Mouse (Mus musculus) heart, embryonic 16.5 days (tissue): ENCODE data around the gene Pde1c. TPM values are rescaled to one million over a fixed set of nuclear protein-coding genes. Genes with fewer than 3 reads are reported as not detected.
A peak's percentile ranks its signal among the peaks of the same experiment; 100 is the strongest.

Experiments used
- ATAC-seq: fragments of 200-750 bp; cut with Nextera tagmentation; replicated peaks from 2 replicates; pipeline ENCODE4 v1.8.0; 2017; ENCODE audit warnings: moderate number of reproducible peaks; ENCODE audit not compliant: insufficient read depth, low FRiP score; ENCODE audit errors: extremely low read depth
- H3K27ac ChIP-seq: fragments of 300-500 bp; sonication (generic); 2 replicates; pipeline ENCODE4 v1.5.1; 2014; ENCODE audit warnings: mild to moderate bottlenecking, low read length, control low read depth, moderate library complexity
- H3K27me3 ChIP-seq: fragments of 300-500 bp; sonication (generic); 2 replicates; pipeline ENCODE4 v1.6.1; 2014; ENCODE audit warnings: low read length, mixed read lengths; ENCODE audit not compliant: control insufficient read depth, insufficient read depth
- H3K36me3 ChIP-seq: fragments of 300-500 bp; sonication (generic); 2 replicates; pipeline ENCODE4 v1.6.1; 2014; ENCODE audit not compliant: control insufficient read depth, insufficient read depth
- H3K4me1 ChIP-seq: fragments of 300-500 bp; sonication (generic); 2 replicates; pipeline ENCODE4 v1.6.1; 2014; ENCODE audit warnings: low read length, mixed read lengths; ENCODE audit not compliant: control insufficient read depth, insufficient read depth
- H3K4me2 ChIP-seq: fragments of 300-500 bp; sonication (generic); 2 replicates; pipeline ENCODE4 v1.6.1; 2014; ENCODE audit warnings: low read depth, mild to moderate bottlenecking, control low read depth, low read length
- H3K4me3 ChIP-seq: fragments of 300-500 bp; sonication (generic); 2 replicates; pipeline ENCODE4 v1.5.1; 2014; ENCODE audit warnings: mild to moderate bottlenecking, control low read depth, low read length
- H3K9ac ChIP-seq: fragments of 300-500 bp; sonication (generic); 2 replicates; pipeline ENCODE4 v1.6.1; 2014; ENCODE audit warnings: low read length, control low read depth
- H3K9me3 ChIP-seq: fragments of 300-500 bp; sonication (generic); replicated peaks from 2 replicates; pipeline ENCODE4 v1.6.1; 2016; ENCODE audit warnings: low read length; ENCODE audit not compliant: control insufficient read depth
- WGBS: fragments of 180-500 bp; shearing (Covaris S2); extraction: QIAGEN DNeasy Blood & Tissue Kit; methylation state at CpG from one replicate; pipeline ENCODE4 v1.1.7; 2014; 5-methylcytosine and 5-hydroxymethylcytosine counted together
- polyA plus RNA-seq: library from polyadenylated mRNA; unstranded; fragments of >200 nt; fragmentation: Nextera tagmentation; extraction: Ambion mirVana; gene quantifications from 2 replicates; pipeline ENCODE4 v1.2.1, GENCODE M21; 2015

Gene Pde1c
- polyA plus RNA-seq, 1 experiment from 2014 or later = 12.7 TPM

DNA sequence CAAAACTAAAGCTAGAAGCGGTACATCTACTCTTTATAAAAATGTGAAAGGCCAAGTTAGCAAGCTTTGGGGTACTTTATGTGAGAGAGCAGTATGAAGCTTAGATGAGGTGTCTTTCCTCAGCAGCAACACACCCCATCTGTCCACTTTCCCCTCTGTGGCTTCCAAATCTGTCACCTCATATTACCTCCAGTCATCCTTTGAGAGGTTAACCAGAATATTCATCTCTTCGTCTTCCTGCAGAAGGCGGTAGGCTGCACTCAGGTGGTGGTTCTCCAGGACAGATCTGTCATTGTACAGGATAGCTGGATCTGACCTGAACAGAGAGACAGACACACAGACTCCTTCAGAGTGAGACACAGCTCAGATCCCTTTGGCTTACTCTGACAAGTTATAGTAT lies 412.1 kb downstream of the Pde1c start:
- Histone ChIP-seq H3K27me3 (no peaks in the 10 kb centered on the region), H3K9me3 (no peaks in the 10 kb centered on the region), H3K9ac (no peak overlapping the region), H3K4me1 (no peaks in the 10 kb centered on the region), H3K27ac (no peak overlapping the region), H3K4me2 (no peak overlapping the region), H3K4me3 (no peak overlapping the region), H3K36me3 (no peaks in the 10 kb centered on the region)
- WGBS = 64% methylated on average over 3 of the region's 3 CpGs
- no peak for ATAC-seq

GRCm38 (mm10) chr6:56130493-56131159 lies 438.3 kb downstream of the Pde1c start:
- no peak; the same call in 1 of the 2 replicates for ATAC-seq
- 35% methylated on average over 3 of the region's 3 CpGs for WGBS
- Histone ChIP-seq H3K27ac (no peak overlapping the region), H3K9ac (no peak overlapping the region), H3K4me1 (no peaks in the 10 kb centered on the region), H3K36me3 (0 out of 2 replicates have a peak, but pooled peaks cover 3% of the 10 kb centered on the region), H3K27me3 (no peaks in the 10 kb centered on the region), H3K9me3 (no peaks in the 10 kb centered on the region), H3K4me3 (no peak overlapping the region), H3K4me2 (no peak overlapping the region)

DNA sequence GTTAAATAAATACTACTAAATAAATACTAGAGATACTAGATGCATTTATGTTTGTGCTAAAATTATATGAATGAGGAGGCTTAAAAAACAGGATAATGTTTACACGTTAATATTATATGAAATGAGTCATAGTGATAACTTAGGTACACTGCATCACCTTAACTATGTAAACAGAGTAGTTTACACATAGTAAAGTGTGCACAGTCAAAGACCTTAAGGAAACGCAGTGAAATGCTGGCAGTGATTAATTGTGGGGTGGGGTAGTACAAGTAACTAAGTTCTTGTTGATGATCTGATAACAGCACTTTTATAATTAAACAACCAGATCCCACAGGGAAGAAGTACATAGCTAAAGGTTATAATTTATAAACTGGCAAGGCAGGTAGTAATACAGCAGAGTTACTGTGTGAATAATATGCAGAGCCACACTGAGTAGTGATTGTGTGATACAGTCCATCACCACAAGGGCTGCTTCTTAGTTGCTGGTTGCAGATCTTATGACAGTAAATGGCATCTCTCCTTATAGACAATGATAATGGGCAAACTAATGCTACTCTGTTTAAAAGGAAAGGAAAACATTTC lies 469.3 kb downstream of the Pde1c start:
- Histone ChIP-seq H3K9me3 (peaks cover 5% of the 10 kb centered on the region), H3K9ac (no peak overlapping the region), H3K4me2 (no peak overlapping the region), H3K36me3 (peaks cover 6% of the 10 kb centered on the region), H3K4me1 (no peaks in the 10 kb centered on the region), H3K27ac (no peak overlapping the region), H3K4me3 (no peak overlapping the region), H3K27me3 (no peaks in the 10 kb centered on the region)
- ATAC-seq = no peak
- WGBS = 67% methylated on average over 2 of the region's 2 CpGs

GRCm38 (mm10) chr6:56098427-56098826 lies 470.5 kb downstream of the Pde1c start:
- Histone ChIP-seq H3K4me3 (no peak overlapping the region), H3K4me2 (no peak overlapping the region), H3K9ac (no peak overlapping the region), H3K36me3 (peaks cover 6% of the 10 kb centered on the region), H3K27ac (no peak overlapping the region), H3K4me1 (no peaks in the 10 kb centered on the region), H3K27me3 (no peaks in the 10 kb centered on the region), H3K9me3 (peaks cover 5% of the 10 kb centered on the region)
- no peak for ATAC-seq
- WGBS = 42% methylated on average over 5 of the region's 5 CpGs

DNA sequence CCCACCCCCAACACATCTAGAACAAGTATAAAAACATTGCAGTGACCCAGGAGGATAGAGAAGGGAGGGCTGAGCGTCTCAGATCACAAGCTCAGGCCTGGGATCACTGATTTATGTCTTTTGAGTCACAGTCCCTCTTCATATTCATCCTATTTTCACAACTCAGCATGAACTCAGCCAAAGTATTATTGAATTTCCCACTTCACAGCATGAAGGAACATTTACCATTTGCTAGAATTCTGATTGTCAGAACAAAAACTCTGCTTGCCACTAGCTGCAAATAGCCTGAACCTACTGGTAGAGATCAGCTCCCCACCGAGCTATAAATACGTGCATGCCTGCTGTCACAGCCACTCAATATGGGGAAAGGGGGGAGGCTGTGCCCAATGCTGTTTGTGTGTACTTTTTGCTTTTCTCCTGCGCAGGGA lies 492.5 kb downstream of the Pde1c start:
- Histone ChIP-seq H3K4me2 (no peak overlapping the region), H3K27ac (no peak overlapping the region; the same call in 1 of the 2 replicates), H3K27me3 (no peaks in the 10 kb centered on the region), H3K9ac (no peak overlapping the region), H3K4me3 (no peak overlapping the region), H3K36me3 (no peaks in the 10 kb centered on the region), H3K4me1 (no peaks in the 10 kb centered on the region), H3K9me3 (no peaks in the 10 kb centered on the region)
- 41% methylated on average over 4 of the region's 4 CpGs for WGBS
- peak; percentile 52; the same call in 1 of the 2 replicates for ATAC-seq

- Histone ChIP-seq H3K4me3 (no peak overlapping the region), H3K4me1 (no peaks in the 10 kb centered on the region), H3K9me3 (no peaks in the 10 kb centered on the region), H3K36me3 (no peaks in the 10 kb centered on the region), H3K4me2 (no peak overlapping the region), H3K27me3 (no peaks in the 10 kb centered on the region), H3K27ac (no peak overlapping the region), H3K9ac (no peak overlapping the region)
- ATAC-seq = no peak
Measured at GRCm38 (mm10) chr6:56068516-56068915, 500.4 kb downstream of the Pde1c start.

GRCm38 (mm10) chr6:56066632-56067282 lies 502.1 kb downstream of the Pde1c start:
- H3K27ac ChIP-seq = no peak overlapping the region
- H3K36me3 ChIP-seq = no peaks in the 10 kb centered on the region
- no peak overlapping the region for H3K4me2 ChIP-seq
- no peak overlapping the region for H3K4me3 ChIP-seq
- H3K9ac ChIP-seq = no peak overlapping the region
- peak; percentile 49; the same call in 1 of the 2 replicates for ATAC-seq
- no peaks in the 10 kb centered on the region for H3K27me3 ChIP-seq
- H3K4me1 ChIP-seq = no peaks in the 10 kb centered on the region
- no peaks in the 10 kb centered on the region for H3K9me3 ChIP-seq
- 37% methylated on average over 5 of the region's 5 CpGs for WGBS

DNA sequence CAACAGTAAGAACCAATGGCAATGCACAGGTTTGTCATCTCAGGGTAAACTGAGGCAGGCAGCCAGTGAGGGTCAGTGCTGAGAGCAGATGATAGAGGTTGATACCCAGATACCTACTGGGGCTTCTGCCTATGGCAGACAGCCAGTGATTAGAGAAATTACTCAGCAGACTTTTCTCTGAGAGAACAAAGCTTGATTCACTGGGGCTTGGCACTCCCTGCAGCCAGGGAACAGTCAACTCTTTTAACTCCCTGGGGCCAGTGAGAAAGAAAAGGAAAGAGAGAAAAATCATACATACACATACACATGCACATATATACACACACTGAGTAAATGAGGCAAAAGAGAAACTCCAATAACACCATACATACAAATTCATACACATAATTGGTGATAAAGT lies 505.2 kb downstream of the Pde1c start:
- H3K4me1 ChIP-seq = no peaks in the 10 kb centered on the region
- H3K4me3 ChIP-seq = no peak overlapping the region
- no peaks in the 10 kb centered on the region for H3K36me3 ChIP-seq
- no peak overlapping the region for H3K9ac ChIP-seq
- no peaks in the 10 kb centered on the region for H3K27me3 ChIP-seq
- H3K4me2 ChIP-seq = no peak overlapping the region
- no peak overlapping the region for H3K27ac ChIP-seq
- ATAC-seq = no peak
- no peaks in the 10 kb centered on the region for H3K9me3 ChIP-seq

GRCm38 (mm10) chr6:56049104-56049503 lies 519.8 kb downstream of the Pde1c start:
- WGBS = 27% methylated on average over 4 of the region's 4 CpGs
- Histone ChIP-seq H3K27me3 (no peaks in the 10 kb centered on the region), H3K4me1 (no peaks in the 10 kb centered on the region), H3K9ac (no peak overlapping the region), H3K27ac (no peak overlapping the region), H3K36me3 (no peaks in the 10 kb centered on the region), H3K9me3 (no peaks in the 10 kb centered on the region), H3K4me3 (no peak overlapping the region), H3K4me2 (no peak overlapping the region)
- no peak for ATAC-seq
